Mouse (Mus musculus) CH12.LX (cell line): ENCODE measurements around the gene Adora3. TPM values are rescaled to one million over a fixed set of nuclear protein-coding genes. Genes with fewer than 3 reads are reported as not detected.

Source experiments
- DNase-seq: peaks from one replicate; pipeline ENCODE4 v3.0.0-alpha.2; 2013; ENCODE audit errors: extremely low read depth
- H3K27ac ChIP-seq: 2 replicates; pipeline ENCODE4 v1.5.1; 2012; ENCODE audit warnings: low read depth, mild to moderate bottlenecking, control low read depth, moderate library complexity; ENCODE audit not compliant: insufficient read depth
- H3K27me3 ChIP-seq: replicated peaks from 2 replicates; pipeline ENCODE3; 2012; ENCODE audit warnings: inconsistent platforms
- H3K36me3 ChIP-seq, 2 experiments: replicated peaks in 1 of 2; 2 replicates each; pipeline versions ENCODE3 to v1.6.1; 2012; ENCODE audit warnings: inconsistent platforms in 1 of 2, low read length in 1 of 2, mild to moderate bottlenecking in 1 of 2, mixed read lengths in 1 of 2, moderate library complexity in 1 of 2; ENCODE audit not compliant: control insufficient read depth in 1 of 2, insufficient read depth in 1 of 2
- H3K4me1 ChIP-seq, 2 experiments: 2 replicates each; pipeline ENCODE4 v1.6.1; 2012; ENCODE audit warnings: inconsistent platforms in 1 of 2, moderate library complexity in 1 of 2; ENCODE audit not compliant: insufficient read depth in 2 of 2, control insufficient read depth in 1 of 2
- H3K4me2 ChIP-seq: 2 replicates; pipeline ENCODE4 v1.6.1; 2012; ENCODE audit warnings: low read depth, mild to moderate bottlenecking, control low read depth; ENCODE audit not compliant: poor library complexity, insufficient read depth, severe bottlenecking
- H3K4me3 ChIP-seq, 3 experiments: fragments of 150-350 bp in 1 of 3; sonication (generic) in 1 of 3; replicated peaks in 1 of 3; 2 replicates each; pipeline versions ENCODE3 to v1.5.1; 2011 to 2012; ENCODE audit warnings: low read depth in 2 of 3, low read length in 2 of 3, mild to moderate bottlenecking in 2 of 3, moderate library complexity in 2 of 3, control low read depth in 1 of 3, improper control_type of control experiment in 1 of 3, inconsistent platforms in 1 of 3, mixed read lengths in 1 of 3; ENCODE audit not compliant: poor library complexity in 1 of 3
- H3K79me2 ChIP-seq: replicated peaks from 2 replicates; pipeline ENCODE4 v1.6.1; 2012; ENCODE audit warnings: mild to moderate bottlenecking, moderate library complexity; ENCODE audit not compliant: control insufficient read depth, poor library complexity, insufficient read depth, severe bottlenecking; ENCODE audit errors: extremely low read depth
- H3K9ac ChIP-seq: 2 replicates; pipeline ENCODE4 v1.6.1; 2012; ENCODE audit warnings: low read depth, mild to moderate bottlenecking, control low read depth, moderate library complexity; ENCODE audit not compliant: insufficient read depth
- H3K9me3 ChIP-seq: replicated peaks from 2 replicates; pipeline ENCODE3; 2012; ENCODE audit warnings: low read length, inconsistent platforms, mixed read lengths
- BHLHE40 ChIP-seq: IDR thresholded peaks from 2 replicates; pipeline ENCODE4 v1.6.1; 2011; ENCODE audit warnings: mild to moderate bottlenecking, low read depth, low read length, improper control_type of control experiment
- CHD1 ChIP-seq: IDR thresholded peaks from 2 replicates; pipeline ENCODE4 v1.6.1; 2012; ENCODE audit warnings: low read depth, low read length, improper control_type of control experiment, inconsistent platforms
- CTCF ChIP-seq, 2 experiments: IDR thresholded peaks in 1 of 2; conservative IDR thresholded peaks in 1 of 2; 2 replicates each; pipeline ENCODE4 v1.5.1; 2011 to 2012; ENCODE audit warnings: low read depth in 2 of 2, low read length in 2 of 2, improper control_type of control experiment in 1 of 2, inconsistent platforms in 1 of 2, mild to moderate bottlenecking in 1 of 2, moderate library complexity in 1 of 2
- E2F4 ChIP-seq: IDR thresholded peaks from 2 replicates; pipeline ENCODE4 v1.6.1; 2011; ENCODE audit warnings: low read depth, low read length, improper control_type of control experiment; ENCODE audit not compliant: insufficient replicate concordance
- ELF1 ChIP-seq: IDR thresholded peaks from 2 replicates; pipeline ENCODE4 v1.6.1; 2014; ENCODE audit warnings: low read depth, mild to moderate bottlenecking, inconsistent platforms, low read length, improper control_type of control experiment
- EP300 ChIP-seq: IDR thresholded peaks from 2 replicates; pipeline ENCODE4 v1.6.1; 2011; ENCODE audit warnings: low read length, improper control_type of control experiment
- ETS1 ChIP-seq: conservative IDR thresholded peaks from 2 replicates; pipeline ENCODE4 v1.6.1; 2012; ENCODE audit warnings: low read depth, mild to moderate bottlenecking, inconsistent platforms, low read length, improper control_type of control experiment, moderate library complexity
- GABPA ChIP-seq: IDR thresholded peaks from 2 replicates; pipeline ENCODE4 v1.6.1; 2012; ENCODE audit warnings: low read depth, low read length, improper control_type of control experiment, inconsistent platforms; ENCODE audit not compliant: insufficient replicate concordance
- HCFC1 ChIP-seq: IDR thresholded peaks from 2 replicates; pipeline ENCODE4 v1.6.1; 2012; ENCODE audit warnings: low read depth, mild to moderate bottlenecking, inconsistent platforms, low read length, improper control_type of control experiment
- IRF4 ChIP-seq: IDR thresholded peaks from 2 replicates; pipeline ENCODE4 v1.6.1; 2014; ENCODE audit warnings: low read depth, mild to moderate bottlenecking, inconsistent platforms, low read length, improper control_type of control experiment
- JUN ChIP-seq: IDR thresholded peaks from 2 replicates; pipeline ENCODE4 v1.6.1; 2011; ENCODE audit warnings: low read depth, mild to moderate bottlenecking, low read length, improper control_type of control experiment, moderate library complexity; ENCODE audit not compliant: insufficient read depth
- JUND ChIP-seq: conservative IDR thresholded peaks from 2 replicates; pipeline ENCODE4 v1.6.1; 2011; ENCODE audit warnings: low read depth, low read length, improper control_type of control experiment
- KAT2A ChIP-seq: IDR thresholded peaks from 2 replicates; pipeline ENCODE4 v1.6.1; 2012; ENCODE audit warnings: low read length, improper control_type of control experiment, inconsistent platforms; ENCODE audit not compliant: insufficient replicate concordance
- MAFK ChIP-seq: IDR thresholded peaks from 2 replicates; pipeline ENCODE4 v1.6.1; 2011; ENCODE audit warnings: low read length, improper control_type of control experiment; ENCODE audit not compliant: insufficient replicate concordance
- MAX ChIP-seq: IDR thresholded peaks from 2 replicates; pipeline ENCODE4 v1.6.1; 2011; ENCODE audit warnings: low read length, improper control_type of control experiment
- MEF2A ChIP-seq: IDR thresholded peaks from 2 replicates; pipeline ENCODE4 v1.6.1; 2014; ENCODE audit warnings: low read depth, mild to moderate bottlenecking, inconsistent platforms, low read length, improper control_type of control experiment, borderline replicate concordance
- MXI1 ChIP-seq: IDR thresholded peaks from 2 replicates; pipeline ENCODE4 v1.6.1; 2011; ENCODE audit warnings: mild to moderate bottlenecking, low read depth, low read length, improper control_type of control experiment
- MYC ChIP-seq: IDR thresholded peaks from 2 replicates; pipeline ENCODE4 v1.6.1; 2011; ENCODE audit warnings: low read depth, mild to moderate bottlenecking, improper control_type of control experiment, low read length
- NELFE ChIP-seq: IDR thresholded peaks from 2 replicates; pipeline ENCODE4 v1.6.1; 2011; ENCODE audit warnings: low read depth, low read length, improper control_type of control experiment
- NRF1 ChIP-seq: IDR thresholded peaks from 2 replicates; pipeline ENCODE4 v1.6.1; 2014; ENCODE audit warnings: low read depth, mild to moderate bottlenecking, inconsistent platforms, low read length, improper control_type of control experiment, moderate library complexity
- PAX5 ChIP-seq: IDR thresholded peaks from 2 replicates; pipeline ENCODE4 v1.6.1; 2012; ENCODE audit warnings: low read length, inconsistent platforms, mixed read lengths
- POLR2A ChIP-seq: IDR thresholded peaks from 2 replicates; pipeline ENCODE4 v1.6.1; 2011; ENCODE audit warnings: low read depth, mild to moderate bottlenecking, improper control_type of control experiment, low read length
- POLR2AphosphoS2 ChIP-seq: IDR thresholded peaks from 2 replicates; pipeline ENCODE4 v1.6.1; 2011; ENCODE audit warnings: low read depth, low read length, improper control_type of control experiment
- RAD21 ChIP-seq: IDR thresholded peaks from 2 replicates; pipeline ENCODE4 v1.6.1; 2011; ENCODE audit warnings: low read depth, mild to moderate bottlenecking, low read length, improper control_type of control experiment, moderate library complexity
- RCOR1 ChIP-seq: conservative IDR thresholded peaks from 2 replicates; pipeline ENCODE4 v1.6.1; 2012; ENCODE audit warnings: low read depth, mild to moderate bottlenecking, inconsistent platforms, low read length, improper control_type of control experiment
- SIN3A ChIP-seq: IDR thresholded peaks from 2 replicates; pipeline ENCODE4 v1.6.1; 2012; ENCODE audit warnings: low read length, improper control_type of control experiment, inconsistent platforms
- SMC3 ChIP-seq: IDR thresholded peaks from 2 replicates; pipeline ENCODE4 v1.6.1; 2011; ENCODE audit warnings: low read depth, low read length, improper control_type of control experiment
- TBP ChIP-seq: conservative IDR thresholded peaks from 2 replicates; pipeline ENCODE4 v1.6.1; 2011; ENCODE audit warnings: low read depth, low read length, improper control_type of control experiment
- TCF12 ChIP-seq: IDR thresholded peaks from 2 replicates; pipeline ENCODE4 v1.6.1; 2014; ENCODE audit warnings: low read depth, mild to moderate bottlenecking, inconsistent platforms, low read length, improper control_type of control experiment
- UBTF ChIP-seq: IDR thresholded peaks from 2 replicates; pipeline ENCODE4 v1.6.1; 2012; ENCODE audit warnings: low read depth, mild to moderate bottlenecking, inconsistent platforms, low read length, improper control_type of control experiment, moderate library complexity
- USF1 ChIP-seq: IDR thresholded peaks from 2 replicates; pipeline ENCODE4 v1.6.1; 2014; ENCODE audit warnings: low read depth, mild to moderate bottlenecking, inconsistent platforms, low read length, improper control_type of control experiment
- USF2 ChIP-seq: conservative IDR thresholded peaks from 2 replicates; pipeline ENCODE4 v1.6.1; 2011; ENCODE audit warnings: low read depth, low read length, improper control_type of control experiment
- ZC3H11A ChIP-seq: IDR thresholded peaks from 2 replicates; pipeline ENCODE4 v1.6.1; 2012; ENCODE audit warnings: low read depth, mild to moderate bottlenecking, inconsistent platforms, low read length, improper control_type of control experiment
- ZKSCAN1 ChIP-seq: IDR thresholded peaks from 2 replicates; pipeline ENCODE4 v1.6.1; 2012; ENCODE audit warnings: low read depth, inconsistent platforms, low read length, improper control_type of control experiment, borderline replicate concordance
- ZMIZ1 ChIP-seq: IDR thresholded peaks from 2 replicates; pipeline ENCODE4 v1.6.1; 2012; ENCODE audit warnings: low read depth, mild to moderate bottlenecking, inconsistent platforms, low read length, improper control_type of control experiment
- ZNF384 ChIP-seq: IDR thresholded peaks from 2 replicates; pipeline ENCODE4 v1.6.1; 2012; ENCODE audit warnings: low read depth, low read length, improper control_type of control experiment, inconsistent platforms
- dilution Hi-C: fragments of 300-500 bp; cut with MboI; formaldehyde crosslinking; loops from 2 replicates; pipeline ENCODE4 v1.14.3; 2020; ENCODE audit warnings: low sequenced_read_pairs; ENCODE audit not compliant: extremely low pct_unique_long_range_greater_than_20kb, extremely low pct_ligation_motif_present
- in situ Hi-C: fragments of 300-500 bp; cut with MboI; formaldehyde crosslinking; loops from 3 replicates; pipeline ENCODE4 v1.14.3; 2019; ENCODE audit warnings: low sequenced_read_pairs, low pct_ligation_motif_present, low pct_unique_long_range_greater_than_20kb, mixed read lengths
- polyA plus RNA-seq: library from polyadenylated mRNA; unstranded; fragments of >175 nt; gene quantifications from 2 replicates; pipeline ENCODE4 v1.2.1, GENCODE M21; 2012; ENCODE audit warnings: low read depth; ENCODE audit not compliant: insufficient read length
- total RNA-seq, 2 experiments: library from RNA; depleted of rRNA; stranded (reverse); fragments of 300-350 nt in 1 of 2; fragments of >200 nt in 1 of 2; gene quantifications; 2 replicates each; pipeline ENCODE4 v1.2.3; 2012 to 2014

Gene Adora3
- total and polyA plus RNA-seq, 3 experiments: 0.54 to 1.4 (median 1.1) TPM

DNA sequence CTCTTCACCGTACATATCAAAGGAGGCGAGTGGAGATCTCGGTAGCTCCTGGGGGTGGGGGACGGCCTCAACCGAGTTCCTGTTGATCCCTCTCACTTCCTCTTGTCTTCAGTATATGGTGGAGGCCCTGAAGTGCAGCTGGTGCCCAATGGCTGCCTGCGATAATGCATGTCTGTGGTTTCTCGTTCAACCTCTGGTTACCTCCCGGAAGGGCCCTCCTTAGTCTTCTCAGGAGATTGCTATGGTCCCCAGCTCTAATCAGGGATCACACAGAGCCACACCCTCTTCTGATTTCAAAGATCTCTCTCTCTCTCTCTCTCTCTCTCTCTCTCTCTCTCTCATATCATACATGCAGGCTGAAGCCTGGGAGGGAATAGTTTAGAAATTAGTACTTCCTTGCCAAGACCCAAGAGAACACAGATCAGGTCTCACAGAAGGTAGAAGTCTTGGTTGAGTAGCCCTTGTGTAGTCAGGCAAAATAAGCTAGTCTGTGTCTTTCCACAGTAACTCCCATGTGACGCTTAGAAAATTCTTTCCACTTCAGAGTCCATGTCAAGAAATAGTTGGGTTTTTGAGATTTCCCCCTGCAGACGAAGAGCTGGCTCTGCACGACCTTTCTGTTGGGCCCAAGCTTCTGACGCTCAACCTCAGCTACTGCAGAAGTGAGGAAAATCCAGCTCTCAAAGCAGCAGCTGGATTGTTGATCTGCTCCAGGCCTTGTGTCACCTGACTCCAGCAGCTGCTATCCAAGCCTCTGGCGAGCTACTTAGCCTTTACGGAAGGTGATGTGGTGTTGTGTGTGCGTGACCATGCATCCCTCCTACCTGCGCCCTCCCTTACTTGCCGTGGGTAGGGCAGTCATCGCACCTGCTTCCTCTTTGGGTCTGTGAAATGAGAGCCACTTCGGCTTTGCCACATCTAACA, 22.2 kb downstream of the Adora3 start:
- in situ Hi-C loops: loop anchor here (5.0 kb wide), 1 partner anchor 71 kb away; no protein-coding TSS in a partner anchor
- no peaks in the 10 kb centered on the region for H3K79me2 ChIP-seq
- peaks cover 3% of the 10 kb centered on the region for H3K9me3 ChIP-seq
- H3K27me3 ChIP-seq: no peaks in the 10 kb centered on the region
- H3K4me2 ChIP-seq: peak overlapping the region; percentile 48
- peak overlapping the region; percentile 93 for H3K9ac ChIP-seq
- dilution Hi-C loops: no loop called here
- peaks cover 8 to 44% of the 10 kb centered on the region in 2 experiments for H3K4me1 ChIP-seq
- peak; percentile 94 for DNase-seq
- H3K36me3 ChIP-seq: no peaks in the 10 kb centered on the region
- peak overlapping the region; percentile 97 for H3K27ac ChIP-seq
- peak overlapping the region; percentile 55 to 67 (median 60) for H3K4me3 ChIP-seq
- TF ChIP-seq ZNF384 (no peak), MYC (peak; percentile 87), MEF2A (peak; percentile 81), EP300 (peak; percentile 90), MAFK (peak; percentile 69), ZC3H11A (no peak), PAX5 (no peak), RCOR1 (peak; percentile 60; the same call in 1 of the 2 replicates), BHLHE40 (peak; percentile 80), SMC3 (peak; percentile 29), ZKSCAN1 (no peak), CTCF (conservative IDR thresholded peaks at IDR 0.05 in 1 of 2, IDR thresholded peaks at IDR 0.05 in 1 of 2; ENCODE audit: low read depth in 2 of 2, low read length in 2 of 2) (0 out of 4 replicates have a peak, but pooled peaks of 1 of the 2 experiments have one; percentile 12), JUND (peak; percentile 45; the same call in 1 of the 2 replicates), POLR2A (peak; percentile 50), IRF4 (peak; percentile 96), NELFE (peak; percentile 66), MAX (peak; percentile 72), E2F4 (0 out of 2 replicates have a peak, but pooled peaks have one; percentile 20), POLR2AphosphoS2 (0 out of 2 replicates have a peak, but pooled peaks have one; percentile 13), TBP (peak; percentile 62; the same call in 1 of the 2 replicates), UBTF (no peak), ETS1 (peak; percentile 85), TCF12 (peak; percentile 96), MXI1 (peak; percentile 74; the same call in 1 of the 2 replicates), HCFC1 (peak; percentile 65), NRF1 (peak; percentile 44; the same call in 1 of the 2 replicates), GABPA (no peak), JUN (peak; percentile 42; the same call in 1 of the 2 replicates), USF1 (no peak; the same call in 1 of the 2 replicates), RAD21 (peak; percentile 9), CHD1 (peak; percentile 47; the same call in 1 of the 2 replicates), ELF1 (peak; percentile 84), ZMIZ1 (peak; percentile 69; the same call in 1 of the 2 replicates), KAT2A (peak; percentile 60; the same call in 1 of the 2 replicates), USF2 (0 out of 2 replicates have a peak, but pooled peaks have one; percentile 27), SIN3A (peak; percentile 81)
